In genomic region chr19:20566294-20566693, GRCm38 (mm10) we compare ENCODE assay signal across 25 mouse cellular contexts.
DNase-seq lines count a peak whose midpoint lies in the region; ATAC-seq and TF ChIP-seq lines count a peak whose summit lies in the region.
"Had no signal": no experiment of that assay in that cellular context is flagged by ENCODE, and none has a peak within 500 bp of the region (broad histone marks: within the 10 kb centered on the region; RNA-seq: fewer than 3 reads in every experiment).

No protein-coding gene starts in this region.

- H3K4me3 ChIP-seq in lung, embryonic 14.5 days (ENCODE audit: low read depth, low read length): no peak overlapping the region
- no peak overlapping the region for H3K4me3 ChIP-seq in midbrain, embryonic 14.5 days (replicated peaks; ENCODE audit: low read depth, low read length)
- H3K4me3 ChIP-seq in midbrain, embryonic 13.5 days (replicated peaks): no peak overlapping the region
- H3K4me3 ChIP-seq in midbrain, postnatal 0 days (ENCODE audit: low read depth, low read length): no peak overlapping the region
- H3K4me3 ChIP-seq: erythroblast, embryonic 14.5 days; hindbrain, embryonic 10.5 days; intestine, embryonic 15.5 days; limb, embryonic 13.5 days; neural tube, embryonic 13.5 days; stomach, embryonic 15.5 days had no signal

- H3K27me3 ChIP-seq in lung, embryonic 14.5 days (ENCODE audit: insufficient read depth, low read length): no peaks in the 10 kb centered on the region
- no peaks in the 10 kb centered on the region for H3K27me3 ChIP-seq in midbrain, embryonic 14.5 days (ENCODE audit: control insufficient read depth, insufficient read depth, low read length)
- H3K27me3 ChIP-seq in midbrain, embryonic 13.5 days: no peaks in the 10 kb centered on the region
- H3K27me3 ChIP-seq in midbrain, postnatal 0 days (ENCODE audit: insufficient read depth, low read length): no peaks in the 10 kb centered on the region
- H3K27me3 ChIP-seq: CH12.LX; intestine, embryonic 15.5 days; limb, embryonic 13.5 days; neural tube, embryonic 13.5 days; stomach, embryonic 15.5 days had no signal

- peak; percentile 41; the same call in 1 of the 2 replicates for ATAC-seq in lung, embryonic 14.5 days (ENCODE audit: insufficient read depth)
- no peak for ATAC-seq in midbrain, embryonic 14.5 days (ENCODE audit: low FRiP score, low TSS enrichment)
- no peak for ATAC-seq in midbrain, embryonic 13.5 days
- no peak for ATAC-seq in midbrain, postnatal 0 days (ENCODE audit: low FRiP score)
- ATAC-seq: activated CD4-positive, CD25-positive, alpha-beta regulatory T cell, adult 4 months; hindbrain, embryonic 16.5 days had no signal

- TF ChIP-seq POLR2A in brain, embryonic 14.5 days (IDR thresholded peaks at IDR 0.05; ENCODE audit: borderline replicate concordance, extremely low read depth, insufficient read depth, insufficient read length, poor library complexity, severe bottlenecking): no peak

- no peak overlapping the region for H3K4me2 ChIP-seq in lung, embryonic 14.5 days
- no peak overlapping the region for H3K4me2 ChIP-seq in midbrain, embryonic 14.5 days (ENCODE audit: low read length)
- no peak overlapping the region for H3K4me2 ChIP-seq in midbrain, embryonic 13.5 days (replicated peaks)
- H3K4me2 ChIP-seq in midbrain, postnatal 0 days (ENCODE audit: low read depth, low read length, poor library complexity, severe bottlenecking): no peak overlapping the region
- H3K4me2 ChIP-seq: intestine, embryonic 15.5 days; limb, embryonic 13.5 days; liver, embryonic 11.5 days; neural tube, embryonic 13.5 days; stomach, embryonic 15.5 days had no signal

- no peak for TF ChIP-seq CTCF in lung, embryonic 14.5 days (IDR thresholded peaks at IDR 0.05; ENCODE audit: low read depth)
- TF ChIP-seq CTCF in brain, embryonic 14.5 days (IDR thresholded peaks at IDR 0.05; ENCODE audit: borderline replicate concordance, extremely low read depth, insufficient read depth, insufficient read length): no peak
- no peak for TF ChIP-seq CTCF in midbrain, postnatal 0 days (IDR thresholded peaks at IDR 0.05)

- H3K27ac ChIP-seq in lung, embryonic 14.5 days (ENCODE audit: low read depth): no peak overlapping the region
- H3K27ac ChIP-seq in midbrain, embryonic 14.5 days (replicated peaks; ENCODE audit: low read depth, low read length): no peak overlapping the region
- no peak overlapping the region for H3K27ac ChIP-seq in midbrain, embryonic 13.5 days
- H3K27ac ChIP-seq in midbrain, postnatal 0 days (ENCODE audit: low read depth, low read length): no peak overlapping the region
- H3K27ac ChIP-seq: hindbrain, embryonic 10.5 days; intestine, embryonic 15.5 days; kidney, postnatal 0 days; limb, embryonic 13.5 days; neural tube, embryonic 13.5 days; stomach, embryonic 15.5 days had no signal

- H3K36me3 ChIP-seq in lung, embryonic 14.5 days (ENCODE audit: insufficient read depth): no peaks in the 10 kb centered on the region
- H3K36me3 ChIP-seq in midbrain, embryonic 14.5 days (ENCODE audit: control insufficient read depth, insufficient read depth, low read length): no peaks in the 10 kb centered on the region
- no peaks in the 10 kb centered on the region for H3K36me3 ChIP-seq in midbrain, embryonic 13.5 days
- no peaks in the 10 kb centered on the region for H3K36me3 ChIP-seq in midbrain, postnatal 0 days (ENCODE audit: insufficient read depth, low read length)
- H3K36me3 ChIP-seq: hindbrain, embryonic 10.5 days; intestine, embryonic 15.5 days; limb, embryonic 13.5 days; neural tube, embryonic 13.5 days; stomach, embryonic 15.5 days had no signal

- peak; percentile 57 for DNase-seq in lung, embryonic 14.5 days
- no peak for DNase-seq in lung, adult 18-20 months
- DNase-seq in midbrain, embryonic 14.5 days: peak; percentile 14
- DNase-seq in brain, embryonic 14.5 days (ENCODE audit: low read depth): peak; percentile 48
- peak; percentile 5 for DNase-seq in midbrain, postnatal 0 days (ENCODE audit: low spot score)
- DNase-seq: adrenal gland, adult 2 months; cerebellum, adult 11-12 months; cerebellum, adult 9-11 months; gastrocnemius, postnatal 14 days; heart, postnatal 14 days; kidney, adult 8-10 months; kidney, postnatal 4 days; right cerebral cortex, postnatal 25 days had no signal

- no peaks in the 10 kb centered on the region for H3K4me1 ChIP-seq in lung, embryonic 14.5 days (ENCODE audit: insufficient read depth)
- H3K4me1 ChIP-seq in midbrain, embryonic 14.5 days (ENCODE audit: control insufficient read depth, insufficient read depth, low read length): no peaks in the 10 kb centered on the region
- H3K4me1 ChIP-seq in midbrain, embryonic 13.5 days (replicated peaks): no peaks in the 10 kb centered on the region
- no peaks in the 10 kb centered on the region for H3K4me1 ChIP-seq in midbrain, postnatal 0 days (ENCODE audit: insufficient read depth, low read length)
- H3K4me1 ChIP-seq: hindbrain, embryonic 10.5 days; intestine, embryonic 15.5 days; limb, embryonic 13.5 days; neural tube, embryonic 13.5 days; stomach, embryonic 15.5 days had no signal

- H3K9me3 ChIP-seq in lung, embryonic 14.5 days (ENCODE audit: low read depth, low read length): no peaks in the 10 kb centered on the region
- no peaks in the 10 kb centered on the region for H3K9me3 ChIP-seq in midbrain, embryonic 14.5 days (ENCODE audit: control insufficient read depth, low read length)
- no peaks in the 10 kb centered on the region for H3K9me3 ChIP-seq in midbrain, embryonic 13.5 days
- no peaks in the 10 kb centered on the region for H3K9me3 ChIP-seq in midbrain, postnatal 0 days (ENCODE audit: low read length)
- H3K9me3 ChIP-seq: hindbrain, embryonic 10.5 days; intestine, embryonic 15.5 days; limb, embryonic 13.5 days; neural tube, embryonic 13.5 days; stomach, embryonic 15.5 days had no signal

- no peak overlapping the region for H3K9ac ChIP-seq in lung, embryonic 14.5 days
- no peak overlapping the region for H3K9ac ChIP-seq in midbrain, embryonic 14.5 days (replicated peaks; ENCODE audit: low read length)
- no peak overlapping the region for H3K9ac ChIP-seq in midbrain, embryonic 13.5 days (replicated peaks)
- no peak overlapping the region for H3K9ac ChIP-seq in midbrain, postnatal 0 days (replicated peaks; ENCODE audit: low read length, poor library complexity, severe bottlenecking)
- H3K9ac ChIP-seq: intestine, embryonic 15.5 days; limb, embryonic 13.5 days; neural tube, embryonic 13.5 days; stomach, embryonic 15.5 days had no signal

- 48% methylated on average over 4 of the region's 4 CpGs for WGBS in lung, embryonic 14.5 days
- WGBS in midbrain, embryonic 14.5 days: 86% methylated on average over 4 of the region's 4 CpGs
- WGBS in midbrain, embryonic 13.5 days: 86% methylated on average over 4 of the region's 4 CpGs
- 84% methylated on average over 4 of the region's 4 CpGs for WGBS in midbrain, postnatal 0 days

Comparison
In these comparisons a context has a peak if more than half of its experiments do, and no peak if none do; other contexts are left out.
1. DNase-seq: peak in lung, embryonic 14.5 days (single experiment), midbrain, embryonic 14.5 days (single experiment), brain, embryonic 14.5 days (single experiment) and midbrain, postnatal 0 days (single experiment); none in lung, adult 18-20 months (0 of 2).